Mouse (Mus musculus): ENCODE results near the gene Gm10563. TPM values are rescaled to one million over a fixed set of nuclear protein-coding genes. Genes with fewer than 3 reads are reported as not detected.
"Not testable (repeated sequence)": the region's sequence is repeated elsewhere in the genome, so short reads cannot be mapped to it uniquely, and the experiment has no call there.

The Gm10563 gene
- polyA plus RNA-seq, 1 experiment from 2014 or later: not detected

DNA sequence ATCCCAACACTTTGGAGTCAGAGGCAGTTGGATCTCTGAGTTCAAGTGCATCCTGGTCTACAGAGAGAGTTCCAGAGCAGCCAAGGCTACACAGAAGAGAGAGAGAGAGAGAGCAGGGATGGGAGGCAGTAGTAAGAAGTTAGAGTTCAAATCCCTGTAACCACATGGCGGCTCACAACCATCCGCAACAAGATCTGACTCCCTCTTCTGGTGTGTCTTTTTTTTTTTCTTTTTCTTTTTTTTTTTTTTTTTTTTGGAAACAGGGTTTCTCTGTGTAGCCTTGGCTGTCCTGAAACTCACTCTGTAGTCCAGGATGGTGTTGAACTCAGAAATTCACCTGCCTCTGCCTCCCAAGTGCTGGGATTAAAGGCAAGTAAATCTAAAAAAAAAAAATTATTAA, 26.9 kb upstream of the Gm10563 start:
- Histone ChIP-seq H3K4me2 (ENCODE audit: low read length) (no peak overlapping the region), H3K27me3 (replicated peaks; ENCODE audit: control insufficient read depth, insufficient read depth, low read length) (no peaks in the 10 kb centered on the region), H3K36me3 (ENCODE audit: control insufficient read depth, insufficient read depth, low read length) (no peaks in the 10 kb centered on the region), H3K9ac (ENCODE audit: low read length) (no peak overlapping the region), H3K27ac (ENCODE audit: low read depth, low read length) (no peak overlapping the region), H3K9me3 (replicated peaks; ENCODE audit: control insufficient read depth, low read length) (no peaks in the 10 kb centered on the region), H3K4me1 (ENCODE audit: control insufficient read depth, insufficient read depth, low read length) (peaks cover 6% of the 10 kb centered on the region; the same call in 1 of the 2 replicates), H3K4me3 (ENCODE audit: low read depth, low read length) (no peak overlapping the region)
- no peak for DNase-seq (ENCODE audit: low spot score)
- ATAC-seq: no peak
- WGBS: 65% methylated on average over 2 of the region's 2 CpGs

DNA sequence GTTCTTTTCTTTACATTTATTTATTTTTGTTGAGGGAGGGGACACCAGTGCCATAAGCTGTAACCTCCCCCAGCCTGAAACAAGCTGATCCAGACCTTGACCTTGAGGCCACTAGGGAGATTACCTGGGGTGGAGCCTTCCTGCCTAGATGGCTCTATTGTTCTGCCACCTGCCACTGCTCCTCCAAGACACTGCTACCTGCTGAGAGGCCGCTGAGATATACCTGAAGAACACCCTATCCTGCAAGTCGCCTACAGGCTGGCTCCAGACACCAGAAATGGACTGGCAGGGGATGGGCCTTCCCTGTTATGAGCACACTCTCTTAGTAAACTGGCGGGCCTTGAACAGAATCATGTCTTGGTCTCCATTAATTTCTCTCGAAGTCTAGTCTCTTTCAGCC, 25.0 kb upstream of the Gm10563 start:
- H3K4me3 ChIP-seq (ENCODE audit: low read depth, low read length); ATAC-seq; DNase-seq (ENCODE audit: low spot score); H3K4me2 ChIP-seq (ENCODE audit: low read length); H3K9me3 ChIP-seq (replicated peaks; ENCODE audit: control insufficient read depth, low read length); H3K27ac ChIP-seq (ENCODE audit: low read depth, low read length); H3K9ac ChIP-seq (ENCODE audit: low read length); H3K4me1 ChIP-seq (ENCODE audit: control insufficient read depth, insufficient read depth, low read length); H3K36me3 ChIP-seq (ENCODE audit: control insufficient read depth, insufficient read depth, low read length); H3K27me3 ChIP-seq (replicated peaks; ENCODE audit: control insufficient read depth, insufficient read depth, low read length): not testable (repeated sequence)
- WGBS: 56% methylated on average over 4 of the region's 4 CpGs

DNA sequence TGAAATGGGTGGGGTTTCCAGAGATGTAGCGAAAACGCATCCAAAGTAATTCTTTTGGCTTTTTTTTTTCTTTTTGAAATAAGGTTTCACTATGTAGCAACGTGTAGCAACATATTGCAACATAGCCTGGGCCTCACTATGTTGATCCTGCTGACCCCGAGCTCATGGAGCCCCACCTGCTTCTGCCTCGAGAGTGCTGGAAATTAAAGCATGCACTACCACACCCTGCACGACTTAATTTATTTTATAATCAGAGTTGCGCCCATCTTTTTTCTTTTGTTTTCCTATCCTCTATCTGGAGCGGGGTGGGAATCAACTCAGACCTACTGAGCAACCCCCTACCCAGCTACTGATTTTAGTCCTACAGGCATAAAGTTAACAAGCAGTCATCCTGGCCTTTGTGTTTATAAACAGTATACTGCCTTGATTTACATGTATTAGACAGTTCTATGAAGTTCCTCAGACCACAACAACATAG, 24.4 kb upstream of the Gm10563 start:
- Histone ChIP-seq H3K27ac (ENCODE audit: low read depth, low read length) (no peak overlapping the region), H3K4me2 (ENCODE audit: low read length) (peak overlapping the region; percentile 61), H3K36me3 (ENCODE audit: control insufficient read depth, insufficient read depth, low read length) (no peaks in the 10 kb centered on the region), H3K4me1 (ENCODE audit: control insufficient read depth, insufficient read depth, low read length) (peaks cover 6% of the 10 kb centered on the region; the same call in 1 of the 2 replicates), H3K27me3 (replicated peaks; ENCODE audit: control insufficient read depth, insufficient read depth, low read length) (no peaks in the 10 kb centered on the region), H3K9ac (ENCODE audit: low read length) (no peak overlapping the region), H3K9me3 (replicated peaks; ENCODE audit: control insufficient read depth, low read length) (no peaks in the 10 kb centered on the region), H3K4me3 (ENCODE audit: low read depth, low read length) (peak overlapping the region; percentile 82)
- ATAC-seq: peak; percentile 14
- under 1% methylated on average over 8 of the region's 8 CpGs for WGBS
- no peak for DNase-seq (ENCODE audit: low spot score)

DNA sequence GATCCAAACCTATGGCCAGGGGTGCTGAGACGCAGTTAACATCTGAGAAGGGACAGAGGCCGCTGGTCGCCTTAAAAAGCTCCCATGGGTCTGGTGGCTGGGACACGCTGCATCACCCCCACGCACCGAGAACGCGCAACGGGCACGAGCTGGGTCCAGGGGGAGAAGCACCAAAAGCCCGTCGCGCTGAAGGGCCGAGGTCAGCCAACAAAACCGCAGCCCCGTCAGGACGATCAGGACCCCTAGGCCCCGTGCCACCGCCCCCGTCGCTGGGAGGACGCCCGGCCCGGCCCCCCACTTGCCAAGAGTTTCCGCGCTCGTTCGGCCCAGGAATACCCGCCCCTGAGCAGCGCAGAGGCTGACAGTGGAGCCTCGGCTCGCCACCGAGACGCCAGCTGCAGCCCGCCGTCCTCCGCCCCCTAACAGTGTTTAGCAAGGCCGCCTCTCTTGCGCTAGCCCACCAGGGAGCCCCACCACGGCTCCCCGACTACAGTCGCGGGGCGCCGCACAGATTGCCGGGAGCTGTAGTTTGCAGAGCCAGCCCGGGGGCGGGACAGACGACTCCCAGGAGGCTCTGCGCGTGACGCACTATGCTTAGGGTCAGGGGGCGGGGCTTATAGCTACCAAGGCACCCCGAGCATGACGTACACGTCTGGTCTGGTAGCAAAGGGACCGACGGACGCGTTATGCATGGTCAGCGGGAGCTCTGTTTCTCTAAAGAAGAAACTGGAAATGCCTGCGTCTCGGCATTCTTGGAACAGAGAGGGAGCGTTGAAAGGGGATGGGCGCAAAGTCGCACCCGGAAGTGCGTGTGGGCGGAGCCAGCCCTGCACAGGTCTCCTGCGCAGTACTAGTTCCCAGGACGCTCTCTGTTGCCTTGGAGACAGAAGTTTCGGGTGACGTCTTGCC, 23.7 kb upstream of the Gm10563 start, which contains the start of gene Mib2:
Gene Mib2 (minus strand): TSS at position 510 of the 909 bp plus-strand sequence.
- peaks cover 6% of the 10 kb centered on the region; the same call in 1 of the 2 replicates for H3K4me1 ChIP-seq (ENCODE audit: control insufficient read depth, insufficient read depth, low read length)
- peak within 1 kb of the TSS; percentile 89 for H3K9ac ChIP-seq (ENCODE audit: low read length)
- DNase-seq (ENCODE audit: low spot score): peak; percentile 99
- H3K27me3 ChIP-seq (replicated peaks; ENCODE audit: control insufficient read depth, insufficient read depth, low read length): no peaks in the 10 kb centered on the region
- WGBS: under 1% methylated on average over 71 of the region's 73 CpGs
- peak within 1 kb of the TSS; percentile 82 for H3K4me3 ChIP-seq (ENCODE audit: low read depth, low read length)
- H3K36me3 ChIP-seq (ENCODE audit: control insufficient read depth, insufficient read depth, low read length): no peaks in the 10 kb centered on the region
- H3K4me2 ChIP-seq (ENCODE audit: low read length): peak within 1 kb of the TSS; percentile 61
- H3K27ac ChIP-seq (ENCODE audit: low read depth, low read length): peak within 1 kb of the TSS; percentile 78
- peak; percentile 99 for ATAC-seq
- H3K9me3 ChIP-seq (replicated peaks; ENCODE audit: control insufficient read depth, low read length): no peaks in the 10 kb centered on the region

DNA sequence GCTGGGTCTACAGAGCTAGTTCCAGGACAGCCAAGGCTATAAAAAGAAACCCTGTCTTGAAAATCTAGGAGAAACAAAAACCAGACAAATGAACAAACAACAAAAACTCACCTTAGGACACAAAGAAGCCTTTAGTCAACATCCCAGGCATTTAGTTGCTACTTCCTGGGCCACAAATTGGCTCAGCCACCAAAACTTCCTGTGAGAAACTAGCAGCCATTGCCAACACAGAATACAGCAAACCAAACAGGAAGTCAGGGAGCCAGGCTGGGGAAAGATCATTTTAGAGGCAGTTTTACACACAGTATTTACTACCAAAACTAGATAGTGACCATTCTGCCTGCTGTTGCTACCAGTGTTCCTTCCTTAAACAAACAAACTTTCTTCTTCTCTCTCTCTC, 21.7 kb upstream of the Gm10563 start:
- H3K9ac ChIP-seq (ENCODE audit: low read length): no peak overlapping the region

DNA sequence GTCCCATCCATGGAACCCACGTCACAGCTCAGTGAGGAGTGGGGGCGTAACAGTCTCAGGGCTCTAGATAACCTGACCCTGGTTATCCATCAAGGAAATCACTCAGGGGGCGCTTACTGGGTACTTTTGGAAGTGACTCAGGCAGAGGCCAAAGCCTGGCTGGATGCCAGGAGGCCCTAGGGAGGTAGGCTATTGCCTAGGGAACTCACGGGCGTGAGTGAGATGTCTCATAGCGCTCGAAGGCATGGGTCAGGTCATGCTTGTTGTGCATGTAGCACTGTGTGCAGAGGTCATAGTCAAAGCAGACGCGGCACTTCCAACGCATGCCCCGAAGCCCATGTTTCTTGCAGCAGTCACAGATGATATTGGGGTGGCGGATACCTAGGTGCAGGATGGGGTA, 15.4 kb upstream of the Gm10563 start:
- Histone ChIP-seq H3K4me2 (ENCODE audit: low read length) (no peak overlapping the region), H3K27me3 (replicated peaks; ENCODE audit: control insufficient read depth, insufficient read depth, low read length) (peaks cover 4% of the 10 kb centered on the region), H3K36me3 (ENCODE audit: control insufficient read depth, insufficient read depth, low read length) (peaks cover 12% of the 10 kb centered on the region), H3K4me3 (ENCODE audit: low read depth, low read length) (no peak overlapping the region), H3K4me1 (ENCODE audit: control insufficient read depth, insufficient read depth, low read length) (no peaks in the 10 kb centered on the region), H3K27ac (ENCODE audit: low read depth, low read length) (no peak overlapping the region), H3K9ac (ENCODE audit: low read length) (no peak overlapping the region), H3K9me3 (replicated peaks; ENCODE audit: control insufficient read depth, low read length) (no peaks in the 10 kb centered on the region)
- 89% methylated on average over 12 of the region's 12 CpGs for WGBS
- ATAC-seq (no peak), DNase-seq (ENCODE audit: low spot score) (no peak)

More for the DNA sequence above, 21.7 kb upstream of the Gm10563 start:
- H3K9me3 ChIP-seq (replicated peaks; ENCODE audit: control insufficient read depth, low read length): no peaks in the 10 kb centered on the region
- H3K4me2 ChIP-seq (ENCODE audit: low read length): no peak overlapping the region
- ATAC-seq: no peak
- no peaks in the 10 kb centered on the region for H3K36me3 ChIP-seq (ENCODE audit: control insufficient read depth, insufficient read depth, low read length)
- no peaks in the 10 kb centered on the region for H3K27me3 ChIP-seq (replicated peaks; ENCODE audit: control insufficient read depth, insufficient read depth, low read length)
- no peak overlapping the region for H3K27ac ChIP-seq (ENCODE audit: low read depth, low read length)
- DNase-seq (ENCODE audit: low spot score): no peak
- peaks cover 6% of the 10 kb centered on the region; the same call in 1 of the 2 replicates for H3K4me1 ChIP-seq (ENCODE audit: control insufficient read depth, insufficient read depth, low read length)
- H3K4me3 ChIP-seq (ENCODE audit: low read depth, low read length): no peak overlapping the region

DNA sequence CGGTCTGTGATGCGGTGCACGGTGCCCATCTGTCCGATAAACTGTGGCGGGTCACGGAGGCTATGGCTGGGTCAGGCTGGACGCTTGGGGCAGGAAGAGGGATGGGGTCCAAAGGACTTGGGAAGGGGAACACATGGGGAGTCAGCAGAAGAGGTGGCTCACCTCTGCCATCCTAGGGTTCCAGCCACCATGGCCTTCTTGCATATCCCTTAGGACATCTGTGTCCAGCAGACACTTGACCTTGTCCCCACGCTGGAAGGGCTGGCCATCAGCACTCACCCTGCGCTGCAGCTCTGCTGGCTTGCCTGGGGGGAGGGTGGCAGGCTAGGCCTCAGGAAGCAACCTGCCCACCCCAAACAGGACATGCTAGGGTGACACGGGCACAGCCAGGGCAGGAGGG, 13.8 kb upstream of the Gm10563 start:
- Histone ChIP-seq H3K36me3 (ENCODE audit: control insufficient read depth, insufficient read depth, low read length) (peaks cover 16% of the 10 kb centered on the region), H3K9me3 (replicated peaks; ENCODE audit: control insufficient read depth, low read length) (no peaks in the 10 kb centered on the region), H3K4me2 (ENCODE audit: low read length) (no peak overlapping the region), H3K27ac (ENCODE audit: low read depth, low read length) (no peak overlapping the region), H3K4me3 (ENCODE audit: low read depth, low read length) (no peak overlapping the region), H3K9ac (ENCODE audit: low read length) (no peak overlapping the region), H3K4me1 (ENCODE audit: control insufficient read depth, insufficient read depth, low read length) (peaks cover 6% of the 10 kb centered on the region; the same call in 1 of the 2 replicates), H3K27me3 (replicated peaks; ENCODE audit: control insufficient read depth, insufficient read depth, low read length) (peaks cover 20% of the 10 kb centered on the region)
- ATAC-seq (no peak), DNase-seq (ENCODE audit: low spot score) (no peak)
- WGBS: 95% methylated on average over 10 of the region's 10 CpGs

DNA sequence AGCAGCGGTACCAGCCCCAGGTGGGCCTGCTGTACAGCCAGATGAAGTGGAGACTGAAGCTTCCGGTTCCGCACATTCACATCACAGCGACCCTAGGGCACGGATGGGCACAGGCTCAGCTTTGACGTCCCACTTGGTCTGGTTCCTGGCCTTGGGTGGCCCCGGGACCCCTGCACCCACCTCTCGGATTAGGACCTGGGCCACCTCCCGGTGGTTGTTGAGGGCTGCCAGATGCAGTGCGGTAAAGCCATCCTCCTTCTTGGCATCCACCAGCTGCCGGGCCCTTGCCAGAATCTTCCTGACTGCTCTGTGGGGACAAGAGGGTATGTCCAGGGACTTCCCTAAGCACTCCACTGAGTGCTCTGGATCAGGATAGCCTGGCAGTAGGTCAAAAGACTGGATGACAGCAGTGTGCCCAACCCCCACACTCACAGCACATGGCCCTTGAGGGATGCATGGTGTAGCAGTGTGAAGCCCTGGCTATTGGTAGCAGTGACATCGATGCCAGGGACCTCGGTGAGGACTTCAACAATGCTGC, 11.1 kb upstream of the Gm10563 start:
- Histone ChIP-seq H3K4me3 (ENCODE audit: low read depth, low read length) (no peak overlapping the region), H3K27ac (ENCODE audit: low read depth, low read length) (no peak overlapping the region), H3K27me3 (replicated peaks; ENCODE audit: control insufficient read depth, insufficient read depth, low read length) (peaks cover 47% of the 10 kb centered on the region), H3K4me2 (ENCODE audit: low read length) (no peak overlapping the region), H3K36me3 (ENCODE audit: control insufficient read depth, insufficient read depth, low read length) (peaks cover 23% of the 10 kb centered on the region), H3K9ac (ENCODE audit: low read length) (no peak overlapping the region), H3K4me1 (ENCODE audit: control insufficient read depth, insufficient read depth, low read length) (peaks cover 18% of the 10 kb centered on the region), H3K9me3 (replicated peaks; ENCODE audit: control insufficient read depth, low read length) (no peaks in the 10 kb centered on the region)
- ATAC-seq: no peak
- 89% methylated on average over 13 of the region's 13 CpGs for WGBS
- DNase-seq (ENCODE audit: low spot score): no peak
